Comparison of ENCODE assay signal across 9 mouse cellular contexts in the genomic region with DNA sequence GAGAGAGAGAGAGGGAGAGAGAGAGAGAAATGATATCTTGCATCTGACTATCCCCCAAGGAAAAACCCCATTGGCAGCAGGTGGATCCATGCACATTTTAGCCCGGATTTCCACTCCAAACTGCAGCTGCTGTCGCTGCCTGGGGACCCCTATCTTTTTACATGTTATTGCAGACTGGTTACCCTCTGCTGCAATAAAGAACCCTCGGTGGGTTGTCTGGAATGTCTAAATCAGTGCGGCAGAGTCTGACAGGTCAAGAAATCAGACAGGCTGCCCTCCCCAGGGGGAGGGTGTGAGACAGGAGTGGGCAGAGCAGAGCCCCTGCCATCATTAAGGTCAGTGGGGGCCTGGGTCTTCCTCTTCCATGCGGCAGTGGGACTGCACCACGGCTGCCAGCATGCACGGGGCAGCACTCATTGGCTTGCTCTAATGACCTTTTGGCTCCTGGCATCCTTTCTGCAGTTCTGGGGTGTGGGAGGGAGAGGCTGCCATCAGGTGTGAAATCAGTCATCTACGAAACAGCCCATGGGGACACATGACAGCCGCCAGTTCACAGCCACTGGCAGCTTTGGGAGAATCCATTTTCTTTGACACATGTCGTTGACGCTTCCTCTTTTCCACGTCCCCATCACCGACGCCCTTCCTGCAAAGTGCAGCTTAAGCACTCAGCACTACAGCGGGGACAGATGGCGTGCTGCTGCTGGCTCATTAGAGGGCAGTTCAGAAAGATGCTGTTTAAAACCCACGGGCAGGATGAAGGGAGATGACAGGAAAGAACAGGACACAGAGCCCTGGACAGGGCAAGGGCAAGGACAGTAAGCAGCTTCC.
DNase-seq lines count a peak whose midpoint lies in the region; ATAC-seq and TF ChIP-seq lines count a peak whose summit lies in the region.
"Had no signal": no experiment of that assay in that cellular context is flagged by ENCODE, and none has a peak within 500 bp of the region (broad histone marks: within the 10 kb centered on the region; RNA-seq: fewer than 3 reads in every experiment).

No protein-coding gene starts in this region.

- 0 out of 2 replicates have a peak, but pooled peaks have one; percentile 23 for ATAC-seq in forebrain, embryonic 16.5 days
- ATAC-seq in limb, embryonic 12.5 days (ENCODE audit: insufficient number of reproducible peaks, insufficient read depth, low FRiP score, low TSS enrichment, low read depth): no peak
- peak; percentile 54 for ATAC-seq in neural tube, embryonic 13.5 days (ENCODE audit: low read depth)

- intact Hi-C loops in gastrocnemius, adult 2 months (cut with DNase I): no loop called here

- H3K36me3 ChIP-seq in forebrain, embryonic 16.5 days (ENCODE audit: control insufficient read depth, insufficient read depth): no peaks in the 10 kb centered on the region
- H3K36me3 ChIP-seq in limb, embryonic 12.5 days: no peaks in the 10 kb centered on the region
- H3K36me3 ChIP-seq in neural tube, embryonic 13.5 days: no peaks in the 10 kb centered on the region
- H3K36me3 ChIP-seq: lung, embryonic 15.5 days had no signal

- 35% methylated on average over 17 of the region's 17 CpGs for WGBS in forebrain, embryonic 16.5 days
- WGBS in limb, embryonic 12.5 days: 9% methylated on average over 17 of the region's 17 CpGs
- 17% methylated on average over 17 of the region's 17 CpGs for WGBS in neural tube, embryonic 13.5 days

- peaks cover 17% of the 10 kb centered on the region for H3K4me1 ChIP-seq in forebrain, embryonic 16.5 days (replicated peaks; ENCODE audit: control insufficient read depth, insufficient read depth, low read length)
- peaks cover 41% of the 10 kb centered on the region for H3K4me1 ChIP-seq in limb, embryonic 12.5 days (replicated peaks)
- peaks cover 44% of the 10 kb centered on the region for H3K4me1 ChIP-seq in neural tube, embryonic 13.5 days (replicated peaks)

- DNase-seq in heart, adult 11 months: peak; percentile 94
- no peak for DNase-seq in heart, adult 8-10 months (ENCODE audit: low spot score)
- DNase-seq in gastrocnemius, adult 2 months: no peak
- no peak for DNase-seq in kidney, postnatal 10 days
- DNase-seq in gastrocnemius, postnatal 10 days: no peak

- no peaks in the 10 kb centered on the region for H3K27me3 ChIP-seq in forebrain, embryonic 16.5 days (replicated peaks; ENCODE audit: control insufficient read depth, insufficient read depth, low read length)
- peaks cover 11% of the 10 kb centered on the region; the same call in 1 of the 2 replicates for H3K27me3 ChIP-seq in limb, embryonic 12.5 days
- H3K27me3 ChIP-seq in neural tube, embryonic 13.5 days: peaks cover 9% of the 10 kb centered on the region; the same call in 1 of the 2 replicates

- no peak overlapping the region for H3K9ac ChIP-seq in forebrain, embryonic 16.5 days (replicated peaks; ENCODE audit: low read depth, low read length)
- no peak overlapping the region for H3K9ac ChIP-seq in limb, embryonic 12.5 days (replicated peaks)
- H3K9ac ChIP-seq in neural tube, embryonic 13.5 days: 0 out of 2 replicates have a peak overlapping the region, but pooled peaks have one; percentile 23
- H3K9ac ChIP-seq: lung, embryonic 15.5 days had no signal

- no peak for TF ChIP-seq CTCF in gastrocnemius, adult 2 months (IDR thresholded peaks at IDR 0.05)

- no peak overlapping the region for H3K4me2 ChIP-seq in forebrain, embryonic 16.5 days (ENCODE audit: low read length)
- H3K4me2 ChIP-seq in limb, embryonic 12.5 days: 0 out of 2 replicates have a peak overlapping the region, but pooled peaks have one; percentile 4
- 0 out of 2 replicates have a peak overlapping the region, but pooled peaks have one; percentile 18 for H3K4me2 ChIP-seq in neural tube, embryonic 13.5 days
- H3K4me2 ChIP-seq: lung, embryonic 15.5 days had no signal

- H3K4me3 ChIP-seq in forebrain, embryonic 16.5 days (replicated peaks; ENCODE audit: low read length): no peak overlapping the region
- H3K4me3 ChIP-seq in limb, embryonic 12.5 days (replicated peaks): no peak overlapping the region
- no peak overlapping the region for H3K4me3 ChIP-seq in neural tube, embryonic 13.5 days
- H3K4me3 ChIP-seq in gastrocnemius, adult 2 months: no peak overlapping the region
- H3K4me3 ChIP-seq: lung, embryonic 15.5 days had no signal

- no peaks in the 10 kb centered on the region for H3K9me3 ChIP-seq in forebrain, embryonic 16.5 days (ENCODE audit: control insufficient read depth, low read length)
- no peaks in the 10 kb centered on the region for H3K9me3 ChIP-seq in limb, embryonic 12.5 days
- no peaks in the 10 kb centered on the region for H3K9me3 ChIP-seq in neural tube, embryonic 13.5 days
- H3K9me3 ChIP-seq: lung, embryonic 15.5 days had no signal

- H3K27ac ChIP-seq in forebrain, embryonic 16.5 days (ENCODE audit: low read length): no peak overlapping the region
- peak overlapping the region; percentile 23; the same call in 1 of the 2 replicates for H3K27ac ChIP-seq in limb, embryonic 12.5 days
- H3K27ac ChIP-seq in neural tube, embryonic 13.5 days (replicated peaks): peak overlapping the region; percentile 74
- H3K27ac ChIP-seq in gastrocnemius, adult 2 months: no peak overlapping the region
- H3K27ac ChIP-seq: lung, embryonic 15.5 days had no signal

Comparison
In these comparisons a context has a peak if more than half of its experiments do, and no peak if none do; other contexts are left out.
1. H3K27ac ChIP-seq: peak in limb, embryonic 12.5 days (single experiment) and neural tube, embryonic 13.5 days (single experiment); none in forebrain, embryonic 16.5 days (single experiment) and gastrocnemius, adult 2 months (single experiment).